Mouse (Mus musculus) thymus, adult 18-20 months (tissue): ENCODE measurements around the gene Tbc1d14.

Experiments used
- DNase-seq, 2 experiments: peaks; one replicate each; pipeline ENCODE4 v3.0.0; 2022; ENCODE audit warnings: mixed read lengths in 2 of 2

Gene Tbc1d14

DNA sequence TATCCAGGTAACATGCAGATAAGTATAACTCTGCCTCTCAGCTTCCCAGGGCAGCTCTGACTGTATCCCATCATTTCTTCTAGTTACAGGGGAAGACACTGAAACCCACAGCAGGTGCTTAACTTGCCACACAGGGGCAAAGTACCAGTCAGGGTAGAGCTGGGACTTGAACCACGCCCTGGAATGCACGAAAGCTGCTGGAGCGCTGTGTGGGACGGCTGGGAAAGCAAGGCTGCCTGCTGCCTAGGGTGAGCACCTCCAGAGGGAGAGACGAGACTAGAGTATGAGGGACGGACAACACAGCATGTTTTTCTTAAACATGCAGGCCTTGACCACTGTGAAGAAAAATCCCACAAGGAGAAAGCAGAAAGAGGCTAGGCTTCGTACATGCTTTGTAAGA, 87.8 kb downstream of the Tbc1d14 start:
- no peak for DNase-seq

DNA sequence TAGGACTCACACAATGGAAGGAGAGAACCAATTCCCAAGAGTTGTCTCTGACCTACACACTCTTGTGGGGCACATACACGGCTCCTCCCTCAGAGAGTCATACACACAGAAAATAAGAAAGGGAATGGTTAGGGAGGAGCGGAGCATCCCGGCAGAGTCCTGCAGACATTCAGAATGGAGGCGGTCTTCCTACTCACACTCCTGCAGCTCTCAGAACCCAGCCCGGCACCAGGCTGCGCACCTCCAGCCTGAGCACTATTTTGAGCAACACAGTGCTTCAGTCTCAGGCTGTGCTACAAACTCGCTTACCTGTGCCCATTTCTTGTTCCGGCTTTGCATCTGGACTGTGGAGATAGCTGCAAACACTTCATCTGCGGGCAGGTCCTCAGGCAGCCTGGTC, 98.4 kb downstream of the Tbc1d14 start:
- no peak for DNase-seq

DNA sequence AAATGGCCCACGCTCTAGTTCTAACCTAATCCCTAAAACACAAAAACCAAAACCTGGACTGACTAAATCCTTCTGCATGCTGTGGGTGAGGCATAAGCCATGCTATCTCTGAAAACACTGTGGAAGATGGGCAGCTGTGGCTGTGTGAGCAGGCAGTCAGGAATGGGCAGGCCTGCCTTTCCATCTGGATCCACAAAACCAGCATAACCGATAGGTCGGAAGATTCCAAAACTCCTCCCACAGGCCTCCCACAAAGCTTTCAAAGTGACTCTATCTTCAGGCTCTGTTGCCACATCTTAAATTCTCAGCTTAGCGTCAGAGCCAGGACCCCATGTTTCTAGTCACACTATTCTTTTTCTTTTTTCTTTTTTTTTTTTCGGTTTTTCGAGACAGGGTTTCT, 99.2 kb downstream of the Tbc1d14 start:
- no peak for DNase-seq

DNA sequence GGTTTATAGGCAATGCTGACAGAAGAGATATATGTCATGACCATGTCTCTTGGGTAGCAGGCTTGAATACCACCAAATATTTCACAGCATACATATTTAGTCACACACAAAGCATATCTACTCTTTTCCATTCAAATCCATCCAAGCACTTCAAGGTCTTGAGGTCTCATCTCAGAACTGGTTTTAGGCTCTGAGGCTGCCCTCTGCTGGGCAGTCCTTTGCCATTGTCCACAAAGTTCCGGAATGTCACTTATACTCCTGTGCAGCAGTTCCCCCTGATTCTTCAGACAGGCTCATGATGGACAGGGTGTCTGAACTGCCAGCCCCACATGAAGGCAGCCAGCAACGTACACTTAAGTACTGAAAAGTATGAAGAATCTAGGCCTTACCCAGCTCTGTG, 103.9 kb downstream of the Tbc1d14 start:
- DNase-seq, result no peak

DNA sequence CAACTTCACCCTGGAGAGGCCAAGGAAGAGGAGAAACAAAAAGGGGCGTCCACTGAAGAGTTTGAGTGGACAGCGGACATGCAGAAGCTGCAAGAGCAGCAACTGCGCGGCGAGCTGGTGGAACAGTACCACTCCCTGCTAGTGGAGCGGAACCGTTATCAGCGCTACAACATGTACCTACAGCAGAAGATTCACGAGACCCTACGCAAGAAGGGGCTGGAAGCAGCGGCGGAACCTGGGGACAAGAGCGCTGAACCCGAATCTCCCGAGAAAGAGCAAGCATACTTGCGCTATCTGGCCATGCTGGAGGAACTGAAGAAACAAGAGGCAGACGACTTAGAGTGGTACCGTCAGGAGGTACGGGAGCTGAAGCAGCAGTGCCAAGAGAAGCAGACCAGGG, 107.8 kb downstream of the Tbc1d14 start:
- DNase-seq, result no peak

DNA sequence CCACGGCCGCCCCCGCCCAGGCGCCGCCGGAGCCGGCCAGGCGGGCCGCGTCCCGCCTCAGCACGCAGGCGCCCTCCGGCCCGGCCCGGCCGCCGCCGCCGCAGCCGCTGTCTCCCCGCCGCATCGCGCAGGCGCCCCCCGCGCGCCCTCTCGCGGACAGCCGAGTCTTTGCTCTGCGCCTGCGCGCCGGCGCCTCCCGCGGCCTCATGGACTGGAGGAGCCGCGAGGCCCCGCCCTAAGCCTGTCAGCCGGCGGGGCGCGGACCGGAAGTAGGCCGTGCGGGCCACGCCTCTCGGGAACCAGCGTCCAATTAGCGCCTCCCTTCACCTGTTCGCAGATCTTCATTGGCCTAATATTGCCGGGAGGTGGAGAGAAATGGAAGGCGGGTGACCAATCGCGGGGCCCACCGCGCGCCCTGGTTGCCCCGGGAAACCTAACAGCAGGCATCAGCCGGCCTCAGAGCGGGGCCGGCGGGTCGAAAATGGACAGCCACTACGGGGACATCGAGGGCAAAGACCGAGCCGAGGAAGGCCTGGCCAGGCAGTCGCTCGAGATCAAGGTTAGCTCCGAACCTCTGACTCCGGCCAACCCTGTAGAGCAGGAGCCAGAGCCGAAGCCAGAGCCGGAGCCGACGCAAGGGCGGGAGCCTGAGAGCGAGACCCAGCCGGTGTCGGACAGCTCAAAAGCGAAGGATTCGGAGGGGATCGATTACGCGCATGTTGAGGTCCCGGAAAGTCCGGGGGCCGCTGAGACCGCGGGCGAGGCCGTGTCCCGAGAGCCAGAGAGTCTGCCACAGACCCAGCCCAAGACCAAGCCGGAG, 108.7 kb downstream of the Tbc1d14 start, which contains the start of the genes Tada2b and Ccdc96:
Gene Tada2b (minus strand): TSS at position 115 of the 820 bp plus-strand sequence.
Gene Ccdc96 (plus strand): TSS at position 418 of the 820 bp plus-strand sequence.
- DNase-seq, result peak; percentile 97

DNA sequence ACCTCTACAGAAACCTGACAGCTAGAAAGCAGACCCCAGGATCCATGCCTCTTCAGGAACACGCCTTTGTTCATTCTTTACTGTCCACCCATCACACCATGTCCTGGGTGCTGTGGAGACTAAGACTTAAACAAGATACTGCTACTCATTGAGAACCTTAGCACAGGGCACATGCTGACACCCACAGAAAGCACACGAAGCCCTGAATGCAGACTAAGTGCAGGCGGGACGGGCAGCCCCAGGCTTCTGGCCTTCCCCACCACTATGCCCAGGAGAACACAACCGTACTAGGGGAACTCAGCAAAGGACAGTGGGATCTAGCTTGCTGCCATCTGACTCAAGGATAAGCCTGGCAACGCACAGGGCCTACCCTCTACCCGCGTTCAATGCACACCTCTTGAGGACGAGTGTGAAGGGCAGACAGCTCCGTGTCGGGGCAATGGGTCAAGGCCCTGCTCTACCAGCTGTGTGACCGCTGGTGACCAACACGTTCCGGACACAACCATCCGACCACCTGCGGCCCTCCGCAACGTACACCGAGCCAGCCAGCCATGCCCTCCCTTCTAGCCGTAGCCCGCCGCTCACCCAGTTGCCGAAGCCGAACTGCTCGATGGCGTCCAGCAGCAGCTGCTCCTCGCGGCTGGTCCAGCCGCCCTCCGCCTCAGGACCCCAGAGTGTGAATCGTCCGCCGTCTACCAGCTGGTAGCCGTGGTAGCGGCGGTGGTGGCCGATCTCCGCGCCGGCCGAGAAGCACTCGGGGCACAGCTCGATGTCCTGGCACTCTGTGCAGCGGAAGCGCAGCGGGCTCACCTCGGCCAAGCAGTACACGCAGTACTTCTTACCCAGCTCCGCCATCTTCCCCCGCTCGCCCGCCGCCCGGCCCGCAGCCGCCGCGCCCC, 109.6 kb downstream of the Tbc1d14 start:
- DNase-seq, result peak; percentile 40 to 53

DNA sequence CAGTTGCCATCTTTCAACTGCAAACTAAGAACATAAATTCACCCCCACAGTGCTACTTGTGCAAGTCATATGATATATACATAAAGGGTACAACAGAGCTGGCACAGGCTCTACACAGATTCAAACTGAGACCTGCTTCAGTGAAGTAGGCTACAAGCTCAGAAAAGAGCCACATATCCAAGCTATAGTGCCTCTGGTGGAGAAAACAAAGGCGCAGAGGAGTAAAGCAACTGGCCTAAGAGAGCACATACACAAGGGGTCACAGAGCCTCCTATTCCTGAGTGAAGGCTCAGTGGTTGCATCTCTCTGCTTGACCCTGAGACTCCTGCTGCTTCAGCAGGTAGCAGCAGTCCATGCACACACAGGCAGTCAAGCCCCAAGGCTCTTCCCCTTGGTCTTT, 112.0 kb downstream of the Tbc1d14 start:
- DNase-seq, result no peak

DNA sequence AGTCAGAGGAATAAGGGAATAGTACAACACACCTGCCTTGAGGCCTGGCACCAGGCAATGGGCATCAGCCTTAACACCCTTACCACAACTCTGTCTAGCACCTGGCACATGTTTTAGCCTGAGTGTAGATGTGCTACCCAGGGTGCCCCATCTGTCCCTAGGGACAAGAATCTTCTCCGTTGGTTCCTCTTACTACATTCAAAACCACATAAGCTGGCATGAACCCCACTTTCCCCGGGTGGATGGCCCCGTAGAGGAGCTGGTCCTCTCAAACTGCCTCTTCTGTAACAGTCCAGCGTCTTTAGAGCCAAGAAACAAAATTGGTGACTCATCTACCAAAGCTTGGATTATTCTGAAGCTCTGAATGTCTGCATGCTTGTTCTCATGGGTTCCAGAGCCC, 112.7 kb downstream of the Tbc1d14 start:
- DNase-seq, result no peak

DNA sequence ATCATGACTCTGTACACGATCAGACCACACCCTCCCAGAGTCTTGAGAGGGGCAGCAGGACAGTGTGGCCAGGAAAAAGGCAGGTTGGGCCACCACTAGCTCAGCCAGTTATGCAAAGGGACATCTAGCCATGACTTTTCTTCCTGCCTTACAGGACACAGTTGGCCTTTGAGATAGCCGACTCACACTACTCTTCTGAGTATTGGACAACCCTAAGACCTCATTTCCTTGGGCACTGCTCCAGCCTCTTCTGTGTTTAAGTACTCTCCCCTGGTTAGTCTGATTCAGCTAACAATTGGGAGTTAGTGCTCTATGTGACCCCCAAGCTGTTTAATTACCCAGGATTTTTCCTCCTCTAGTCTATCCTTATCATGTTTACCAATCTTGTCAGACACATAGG, 113.3 kb downstream of the Tbc1d14 start:
- DNase-seq, result no peak

DNA sequence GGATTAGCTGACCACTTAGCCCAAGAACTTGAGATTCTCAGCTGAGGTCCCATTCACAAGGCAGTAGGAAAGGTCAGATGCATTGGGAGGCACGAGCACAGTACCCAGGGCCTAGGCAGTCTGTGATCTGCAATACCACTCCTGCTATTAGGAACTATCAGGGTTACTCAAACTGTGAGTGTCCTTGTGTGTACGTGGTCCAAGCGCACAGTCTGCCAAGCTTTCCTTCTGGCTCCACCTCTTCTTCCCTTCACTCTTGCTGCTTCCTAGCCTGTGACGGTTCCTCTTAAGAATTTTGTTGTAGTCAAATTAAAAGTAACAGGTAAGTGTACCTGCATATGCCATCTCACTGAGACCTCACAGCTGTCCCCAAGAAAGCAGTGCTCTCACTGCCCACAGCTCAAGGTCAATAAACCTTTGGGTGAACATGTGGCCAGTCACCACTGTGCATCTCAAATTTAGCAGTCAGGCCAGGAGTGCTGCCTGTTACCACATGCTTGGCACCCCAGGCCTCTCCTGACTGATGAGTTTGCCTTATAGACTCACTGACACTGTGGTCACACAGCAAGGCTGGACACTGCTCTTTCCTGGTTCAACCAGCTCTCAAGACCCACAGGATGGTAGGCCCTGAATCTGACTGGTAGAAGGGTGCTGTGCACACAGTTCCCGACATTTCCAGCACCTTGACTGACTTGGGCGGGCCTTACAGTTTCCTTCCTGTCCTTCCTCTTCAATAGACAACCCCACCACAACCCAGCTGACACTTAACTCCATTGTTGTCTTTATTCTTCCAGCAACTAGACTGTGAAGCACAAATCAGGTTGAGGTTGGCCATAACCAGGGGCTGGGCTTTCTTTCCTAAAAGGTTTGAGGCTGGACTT, 114.3 kb downstream of the Tbc1d14 start:
- no peak for DNase-seq

DNA sequence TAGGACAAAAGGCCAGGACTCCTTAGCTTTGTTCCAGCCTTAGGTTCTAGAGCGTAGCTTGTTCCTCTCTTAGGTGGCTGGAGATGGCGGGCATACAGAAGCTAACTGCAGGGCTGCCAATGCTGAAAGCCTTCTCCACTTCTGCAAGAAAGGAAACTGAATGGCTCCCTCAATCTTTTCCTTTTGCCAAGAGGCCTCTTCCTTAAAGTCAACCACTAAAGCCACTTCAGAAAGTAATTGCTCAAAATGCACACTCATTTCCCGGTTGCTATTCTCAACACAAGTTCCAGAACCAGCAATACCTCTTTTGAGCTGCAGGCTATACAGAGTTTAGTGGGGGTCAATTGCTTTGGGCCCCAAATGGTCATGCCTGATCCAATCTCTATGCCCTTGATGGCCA, 115.6 kb downstream of the Tbc1d14 start:
- DNase-seq, result no peak

DNA sequence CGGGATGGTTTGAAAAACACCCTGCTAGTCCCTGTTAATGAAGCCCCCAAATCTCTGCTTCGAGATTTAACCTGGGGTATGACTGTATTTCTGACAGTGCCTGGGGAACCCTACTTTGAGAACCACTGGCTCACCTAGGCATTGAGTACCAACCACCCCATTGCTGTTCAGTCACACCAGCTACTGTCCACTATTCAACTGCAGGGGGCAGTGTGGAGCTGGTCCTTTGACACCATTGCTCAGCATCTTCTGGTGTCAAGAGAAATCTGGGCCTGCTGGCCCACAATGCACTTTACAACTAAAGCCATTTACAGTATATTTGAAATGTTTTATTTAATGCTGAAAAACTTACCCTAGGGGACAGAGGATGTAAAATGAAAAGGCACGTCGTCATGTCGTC, 118.8 kb downstream of the Tbc1d14 start:
- peak in 1 of 2 experiments; percentile 42 for DNase-seq

DNA sequence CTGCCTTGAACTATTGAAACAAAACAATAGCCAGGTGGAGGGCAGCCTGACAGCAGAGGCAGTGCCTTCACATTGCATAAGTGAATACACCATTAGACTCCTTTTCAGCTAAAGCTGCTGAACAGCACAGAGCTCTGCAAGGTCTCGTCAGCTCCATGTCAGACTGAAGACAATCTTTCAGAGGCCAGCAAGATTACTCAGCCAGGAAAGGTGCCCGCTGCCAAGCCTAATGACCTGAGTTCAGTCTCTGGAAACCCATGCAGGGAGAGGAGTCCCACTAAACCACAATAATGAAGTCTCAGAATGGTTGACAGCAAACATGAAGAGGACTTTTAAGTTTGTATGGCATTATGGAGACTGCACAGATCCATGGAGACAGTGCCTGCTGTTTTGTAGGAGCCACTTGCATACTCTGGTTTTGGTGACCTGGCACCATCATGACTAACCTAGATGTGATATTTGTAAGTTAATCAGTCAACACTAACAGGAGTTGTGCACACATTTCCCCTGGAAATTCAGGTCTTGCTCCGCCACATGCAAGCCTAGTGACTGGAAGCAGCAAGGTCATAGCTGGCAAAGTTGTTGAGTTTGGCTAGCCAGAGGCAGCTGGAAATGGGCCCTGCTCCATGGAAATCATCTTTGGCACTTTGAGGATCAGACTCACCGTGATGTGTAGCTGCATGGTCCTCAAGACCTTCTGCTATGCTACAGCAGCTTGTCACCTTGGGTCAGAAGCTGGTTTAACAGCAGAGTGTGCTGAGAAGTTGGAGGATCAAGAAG, 120.0 kb downstream of the Tbc1d14 start:
- no peak for DNase-seq

DNA sequence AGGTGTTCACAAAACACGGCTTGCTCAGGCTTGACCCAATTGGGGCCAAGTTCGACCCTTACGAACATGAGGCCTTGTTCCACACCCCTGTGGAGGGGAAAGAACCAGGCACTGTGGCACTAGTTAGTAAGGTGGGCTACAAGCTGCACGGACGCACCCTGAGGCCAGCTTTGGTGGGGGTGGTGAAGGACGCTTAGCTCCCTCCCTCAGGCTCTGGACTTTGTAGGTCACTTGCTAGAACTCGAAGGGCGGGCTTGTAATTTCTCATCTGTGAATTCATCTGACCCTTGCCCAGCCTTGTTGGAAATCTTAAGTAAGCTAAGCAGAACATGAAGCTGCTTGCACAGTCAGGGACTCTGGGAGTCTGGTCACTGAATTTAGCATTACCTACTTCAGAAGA, 121.9 kb downstream of the Tbc1d14 start:
- DNase-seq, result no peak

DNA sequence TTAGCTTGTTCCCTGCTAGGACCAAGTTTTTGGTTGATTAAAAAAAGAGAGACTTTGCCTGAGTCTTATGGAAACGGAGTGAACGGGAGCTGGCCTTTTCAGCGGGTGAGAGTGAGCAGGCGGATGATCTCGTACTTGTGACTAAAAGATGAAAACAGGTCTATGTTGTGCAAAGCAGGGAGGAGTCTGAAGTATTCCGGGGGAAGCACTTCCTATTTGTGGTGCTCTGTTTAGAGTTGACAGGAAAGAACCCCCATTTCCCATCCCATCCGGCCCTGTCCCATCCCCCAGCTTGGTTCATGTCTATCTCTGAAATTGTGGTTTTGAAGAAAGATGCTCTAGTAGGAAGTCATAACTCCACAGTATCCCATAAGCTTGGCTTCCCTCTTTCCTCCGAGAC, 127.2 kb downstream of the Tbc1d14 start:
- no peak for DNase-seq

DNA sequence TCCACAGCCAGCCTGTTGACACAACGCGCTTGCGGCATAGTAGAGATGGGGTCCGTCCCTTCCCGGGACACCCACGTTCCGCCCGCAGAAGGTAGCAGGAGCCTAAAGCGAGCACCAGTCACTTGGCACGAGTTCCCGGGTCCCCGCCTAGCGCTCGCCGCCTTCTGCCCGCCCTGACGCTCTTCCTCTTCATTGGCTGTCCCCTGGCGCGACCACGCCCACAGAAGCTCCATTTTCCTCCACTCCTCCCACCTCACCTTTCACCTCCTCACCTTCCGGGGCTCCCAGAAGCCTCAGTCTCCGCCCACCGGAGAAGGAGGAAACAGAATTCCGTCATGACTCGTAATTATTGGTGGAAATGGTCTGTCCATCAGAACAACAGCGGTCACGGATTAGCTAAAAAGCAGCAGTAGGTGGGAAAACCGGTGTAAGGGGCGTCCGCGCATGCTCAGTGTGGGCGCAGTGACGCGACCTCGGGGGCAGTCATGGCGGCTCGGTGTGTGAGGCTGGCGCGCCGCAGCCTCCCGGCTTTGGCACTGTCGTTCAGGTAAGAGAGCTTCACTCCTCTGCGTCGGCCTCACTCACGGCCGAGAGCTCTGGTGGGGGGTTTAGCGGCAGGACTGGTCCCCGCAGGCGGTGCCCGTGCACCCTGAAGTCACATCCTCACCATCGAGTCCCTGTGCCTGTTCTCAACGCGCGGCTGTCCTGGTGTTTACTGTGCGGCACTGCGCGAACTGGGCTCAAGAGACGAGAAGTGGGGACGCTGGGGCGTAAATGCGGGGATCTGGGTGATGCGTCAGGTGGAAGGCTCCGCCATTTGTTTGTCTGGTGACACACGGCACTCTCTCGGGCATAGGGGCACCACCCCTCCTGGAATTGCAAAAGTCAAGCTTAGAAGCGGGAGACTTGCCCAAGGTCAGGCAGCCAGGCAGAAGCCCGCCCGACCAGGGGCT, 128.1 kb downstream of the Tbc1d14 start, which contains the start of gene Grpel1:
Gene Grpel1 (plus strand): TSS at position 290 of the 953 bp plus-strand sequence.
- peak; percentile 98 to 99 for DNase-seq

DNA sequence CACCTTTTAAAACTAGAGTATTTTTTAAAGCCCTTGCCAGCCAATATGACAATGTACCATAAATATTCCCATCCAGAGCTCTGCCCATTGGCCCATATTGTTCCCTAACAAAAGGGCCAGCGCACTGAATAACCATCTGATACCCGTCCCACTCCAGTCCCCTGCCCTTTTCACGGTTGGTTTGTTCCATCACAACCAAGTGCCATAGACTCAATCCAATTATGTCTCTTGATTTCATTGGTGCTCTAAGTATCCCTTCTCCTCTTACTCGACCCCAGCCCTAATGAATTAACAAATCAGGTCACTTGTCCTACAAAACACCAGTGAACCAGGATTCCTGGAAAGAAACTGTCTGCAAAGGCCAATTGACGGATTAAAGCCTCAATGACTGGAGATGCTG, 129.7 kb downstream of the Tbc1d14 start:
- no peak for DNase-seq

DNA sequence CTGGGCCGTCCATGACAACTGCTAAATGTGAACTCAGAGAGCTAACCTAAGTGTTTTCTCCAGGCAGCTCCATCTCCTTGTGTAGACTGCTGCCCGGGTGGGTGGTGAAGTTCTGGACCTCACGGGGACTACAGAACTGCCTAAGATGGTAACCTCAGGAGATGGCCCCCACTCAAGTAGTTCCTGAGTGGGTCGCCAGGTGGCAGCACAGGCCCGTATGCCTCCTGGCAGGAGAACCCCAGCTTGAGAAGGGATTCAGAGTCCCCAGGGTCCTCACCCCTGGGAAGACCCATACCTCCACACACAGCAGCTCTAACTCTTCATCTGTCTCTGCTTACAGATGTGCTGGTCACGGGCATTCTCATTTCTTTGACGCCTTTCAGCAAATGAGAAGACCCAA, 130.3 kb downstream of the Tbc1d14 start:
- peak; percentile 54 to 62 for DNase-seq

DNA sequence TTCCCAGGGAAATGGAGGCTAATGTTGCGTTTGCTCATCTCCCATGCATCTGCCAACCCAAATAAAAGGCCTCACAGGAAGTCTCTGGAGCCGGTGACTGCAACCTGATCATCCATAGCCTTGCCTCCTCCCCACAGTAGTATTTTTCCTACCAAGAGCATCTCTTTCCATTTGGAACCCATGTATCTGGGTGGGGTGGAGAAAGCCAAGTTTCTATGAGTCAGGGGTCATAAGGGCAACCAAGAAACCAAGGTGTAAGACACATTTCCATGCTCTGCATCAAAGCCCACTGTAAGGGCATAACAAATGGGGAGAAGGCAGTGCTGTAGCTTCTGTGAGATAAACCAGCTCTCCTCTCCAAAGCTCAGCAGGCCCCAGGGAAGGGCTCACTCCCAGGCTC, 131.8 kb downstream of the Tbc1d14 start:
- DNase-seq, result no peak

DNA sequence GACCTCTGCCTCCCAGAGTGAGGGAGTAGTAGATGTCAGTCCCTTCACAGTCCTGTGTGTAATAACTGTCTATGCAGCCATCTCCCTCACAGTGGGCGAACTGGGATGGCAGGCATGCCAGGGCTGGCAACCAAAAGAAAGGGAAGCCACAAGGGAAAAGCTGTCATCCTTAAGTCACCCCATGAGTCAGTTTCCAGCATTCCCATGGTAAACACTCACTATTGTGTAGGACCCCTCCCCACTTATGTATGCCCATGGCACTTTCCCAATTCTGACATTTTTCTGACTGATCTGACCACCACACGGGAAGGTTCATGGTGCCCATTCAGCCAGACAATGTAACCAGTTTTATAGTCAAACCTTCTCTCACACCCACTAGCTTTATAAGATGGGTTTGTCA, 132.4 kb downstream of the Tbc1d14 start:
- DNase-seq, result no peak
